Mouse (Mus musculus): Measurements from ENCODE around the gene Faf1. TPM values are rescaled to one million over a fixed set of nuclear protein-coding genes. Genes with fewer than 3 reads are reported as not detected.

The Faf1 gene
- total RNA-seq, 2 experiments from 2014 or later = 22.2 to 25.0 TPM

- no peak for DNase-seq (ENCODE audit: low spot score in 2 of 2)
Observed at GRCm38 (mm10) chr4:109989213-109989612, 312.8 kb downstream of the Faf1 start.

- DNase-seq (ENCODE audit: low spot score in 2 of 2) = no peak
Observed at GRCm38 (mm10) chr4:110006044-110006443, 329.7 kb downstream of the Faf1 start.

Other genes starting within 250 kb of the Faf1 start
- gene Rnf11, start 191.9 kb upstream of the Faf1 start, total RNA-seq (2021) = 100 to 1,000 TPM; 177 to 178 TPM
- gene 4930522H14Rik, start 145.3 kb upstream of the Faf1 start, total RNA-seq (2021) = not detected
- gene Cdkn2c, start 9.4 kb upstream of the Faf1 start, total RNA-seq (2021) = 1 to 10 TPM; 3.0 to 3.3 TPM